Mouse (Mus musculus): ENCODE data around the gene Gls. TPM values are rescaled to one million over a fixed set of nuclear protein-coding genes. Genes with fewer than 3 reads are reported as not detected.

Gls gene
- total RNA-seq (2022), result 10 to 100 TPM; 72.7 to 88.6 (median 81.2) TPM

DNA sequence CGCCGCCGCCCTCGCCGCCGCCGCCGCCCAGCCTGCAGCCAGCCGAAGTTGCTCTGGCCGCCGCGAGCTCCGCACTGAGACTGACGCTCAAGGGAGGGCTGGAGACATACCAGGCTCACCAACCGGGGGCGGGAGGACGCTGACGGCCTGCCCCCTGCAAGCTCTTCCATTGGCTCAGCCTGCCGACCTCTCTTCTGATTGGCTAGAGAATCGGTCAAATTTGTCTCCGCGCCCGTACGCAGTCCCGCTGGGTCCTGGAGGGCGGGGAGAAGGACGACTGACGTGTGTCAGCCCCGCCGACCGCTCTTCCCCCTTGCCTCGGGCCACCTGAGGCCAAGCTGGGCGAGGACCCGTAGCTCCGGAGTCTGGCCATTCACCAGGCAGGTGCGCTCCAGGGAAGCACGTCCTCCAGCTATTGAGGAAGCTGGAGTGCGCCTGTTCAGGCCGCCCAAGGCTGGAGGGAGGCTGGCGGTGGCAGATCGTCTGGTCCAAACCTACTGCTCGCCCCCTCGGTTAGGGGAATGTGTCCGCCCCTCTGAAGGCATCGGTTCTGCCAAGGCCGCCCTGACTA, at the start of gene Gls:
Gene Gls, minus strand, starts transcription at position 90 of the 571 bp plus-strand sequence.
- peak; percentile 94 to 96 for DNase-seq (ENCODE audit: low spot score in 2 of 2)

GRCm38 (mm10) chr1:52279831-52280595, 47.0 kb upstream of the Gls start:
- DNase-seq (ENCODE audit: low spot score in 2 of 2), result no peak

GRCm38 (mm10) chr1:52279331-52279730, 46.3 kb upstream of the Gls start:
- DNase-seq (ENCODE audit: low spot score in 2 of 2), result no peak

DNA sequence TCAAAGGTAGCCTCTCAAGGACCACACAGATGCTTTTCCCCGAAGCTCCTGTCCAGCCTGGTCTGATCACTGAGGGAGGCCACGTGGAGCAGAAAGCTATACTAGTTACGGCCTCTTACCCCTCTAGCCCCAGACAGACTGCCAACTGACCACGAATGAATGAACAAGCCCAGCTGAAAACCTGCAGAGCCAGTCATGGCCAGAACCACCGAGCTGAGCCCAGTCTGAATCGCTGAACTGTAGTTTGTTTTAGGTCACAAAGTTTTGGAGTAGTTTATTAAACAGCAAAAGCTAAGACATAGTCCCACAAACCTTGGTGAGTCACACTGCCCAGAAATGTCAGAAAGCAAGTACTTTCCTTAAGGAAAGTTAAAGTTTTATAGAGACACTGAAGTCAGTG, 45.0 kb upstream of the Gls start:
- DNase-seq (ENCODE audit: low spot score in 2 of 2), result no peak

- no peak for DNase-seq (ENCODE audit: low spot score in 2 of 2)
Observed at GRCm38 (mm10) chr1:52274210-52274609, 41.2 kb upstream of the Gls start.

- DNase-seq (ENCODE audit: low spot score in 2 of 2), result no peak
Observed at GRCm38 (mm10) chr1:52272018-52272678, 39.1 kb upstream of the Gls start.

DNA sequence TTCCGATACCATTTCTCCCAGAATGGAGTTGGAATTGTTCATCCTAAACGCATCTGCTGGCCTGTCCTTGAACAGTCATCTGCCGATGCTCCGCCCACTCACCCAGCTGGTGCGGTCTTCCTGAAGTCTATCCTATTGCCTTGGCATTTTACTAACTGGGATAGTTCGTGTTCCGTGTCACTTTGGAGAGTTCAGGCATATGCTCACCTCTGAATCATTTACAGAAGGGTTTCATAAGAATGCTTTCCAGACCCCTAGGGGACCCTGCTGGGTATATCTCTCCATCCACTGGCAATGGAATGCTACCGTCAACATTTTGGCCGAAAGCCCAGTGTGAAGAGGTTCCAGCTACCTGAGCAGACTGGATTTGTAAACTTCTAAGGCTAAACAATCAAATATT, 37.3 kb upstream of the Gls start:
- DNase-seq (ENCODE audit: low spot score in 2 of 2), result no peak

- DNase-seq (ENCODE audit: low spot score in 2 of 2), result no peak
Observed at GRCm38 (mm10) chr1:52269596-52269995, 36.6 kb upstream of the Gls start.

DNA sequence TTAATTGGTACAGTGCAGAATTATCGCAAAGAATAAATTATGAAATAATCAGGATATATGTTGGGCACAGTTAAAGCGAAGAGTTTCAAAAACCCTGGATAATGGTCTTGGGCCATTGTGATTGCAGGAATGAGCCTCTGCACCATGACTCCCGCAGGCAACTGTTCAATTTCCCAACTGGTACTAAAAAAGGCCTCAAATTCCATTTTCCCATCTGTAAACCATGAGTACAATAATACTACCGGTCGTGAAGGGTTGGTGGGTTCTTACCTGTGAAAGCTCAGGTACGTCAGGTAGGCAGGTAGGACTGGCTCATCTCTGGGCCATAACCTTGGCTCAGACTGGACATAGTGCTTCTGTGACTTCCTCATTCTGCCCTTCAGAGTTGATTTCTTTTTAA, 35.0 kb upstream of the Gls start:
- DNase-seq (ENCODE audit: low spot score in 2 of 2), result no peak

DNA sequence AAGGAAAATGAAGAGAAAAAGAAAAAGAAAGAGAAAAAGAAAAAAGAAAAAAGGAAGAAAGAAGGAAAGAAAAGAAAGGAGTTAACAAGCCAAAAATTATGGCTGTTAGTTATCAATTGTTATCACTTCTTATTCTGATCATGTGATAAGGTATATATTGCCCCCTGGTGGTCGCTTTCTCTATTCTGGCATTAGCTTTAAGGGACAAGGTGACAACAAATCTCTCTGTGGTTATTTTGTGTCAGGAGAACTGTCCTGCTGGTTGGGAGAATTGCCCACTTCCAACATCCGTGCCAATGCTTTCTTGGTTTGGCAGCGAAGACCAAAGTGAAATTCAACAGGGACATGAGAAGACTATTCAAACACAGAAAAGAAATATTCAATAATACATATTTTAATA, 34.6 kb upstream of the Gls start:
- DNase-seq (ENCODE audit: low spot score in 2 of 2), result peak; percentile 31 to 50

- no peak for DNase-seq (ENCODE audit: low spot score in 2 of 2)
Observed at GRCm38 (mm10) chr1:52265886-52266516, 33.0 kb upstream of the Gls start.

DNA sequence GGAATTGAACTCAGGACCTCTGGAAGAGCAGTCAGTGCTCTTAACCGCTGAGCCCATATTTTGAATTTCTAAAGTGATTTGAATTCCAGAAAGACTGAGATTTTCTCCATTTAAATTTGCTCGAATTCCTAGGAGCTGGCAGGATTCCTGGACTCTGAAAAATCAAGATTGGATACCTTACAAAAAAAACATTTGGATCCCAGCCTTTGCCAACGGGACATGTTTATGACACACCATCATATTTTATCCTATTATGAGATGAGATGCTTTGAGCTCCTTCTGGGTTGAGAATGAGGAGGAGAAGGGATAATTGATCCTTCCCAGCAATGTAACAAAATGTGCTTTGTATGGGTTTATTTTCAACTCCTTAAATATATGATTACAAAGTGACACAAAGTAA, 31.3 kb upstream of the Gls start:
- no peak for DNase-seq (ENCODE audit: low spot score in 2 of 2)

DNA sequence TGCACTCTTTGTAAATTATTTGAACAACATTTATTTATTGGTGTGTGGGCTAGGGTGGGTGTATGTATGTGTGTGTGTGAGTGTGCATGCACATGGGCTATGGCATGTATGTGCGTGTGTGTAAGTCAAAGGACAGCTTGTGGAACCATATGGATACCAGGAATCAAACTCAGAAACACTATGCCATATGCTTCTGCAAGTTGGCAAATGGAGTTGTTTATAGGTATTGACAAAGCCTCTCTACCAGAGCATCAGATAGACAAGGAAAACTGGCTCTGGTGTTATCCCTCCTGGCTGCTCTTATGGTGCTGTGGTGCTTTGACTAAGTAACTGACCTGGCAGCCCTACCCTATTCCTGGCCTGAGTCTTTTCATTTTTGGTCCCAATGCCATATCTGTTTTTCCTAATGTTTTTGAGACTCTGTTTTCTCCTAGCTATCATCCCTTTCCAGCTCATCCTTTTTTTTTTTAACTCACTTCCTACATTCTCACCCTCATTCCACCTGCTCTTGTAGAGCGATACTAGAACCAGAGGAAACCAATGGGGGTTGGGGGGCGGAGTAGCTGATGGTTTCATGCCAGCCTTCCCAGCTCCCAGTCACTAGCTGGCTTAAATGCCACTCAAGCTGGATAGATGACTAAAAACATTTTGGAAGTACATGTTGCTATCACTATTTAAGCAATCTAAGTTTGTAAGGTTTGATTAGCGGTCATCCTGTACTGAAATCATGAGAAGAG, 27.5 kb upstream of the Gls start:
- no peak for DNase-seq (ENCODE audit: low spot score in 2 of 2)

- DNase-seq (ENCODE audit: low spot score in 2 of 2), result no peak
Observed at GRCm38 (mm10) chr1:52258006-52258749, 25.1 kb upstream of the Gls start.

DNA sequence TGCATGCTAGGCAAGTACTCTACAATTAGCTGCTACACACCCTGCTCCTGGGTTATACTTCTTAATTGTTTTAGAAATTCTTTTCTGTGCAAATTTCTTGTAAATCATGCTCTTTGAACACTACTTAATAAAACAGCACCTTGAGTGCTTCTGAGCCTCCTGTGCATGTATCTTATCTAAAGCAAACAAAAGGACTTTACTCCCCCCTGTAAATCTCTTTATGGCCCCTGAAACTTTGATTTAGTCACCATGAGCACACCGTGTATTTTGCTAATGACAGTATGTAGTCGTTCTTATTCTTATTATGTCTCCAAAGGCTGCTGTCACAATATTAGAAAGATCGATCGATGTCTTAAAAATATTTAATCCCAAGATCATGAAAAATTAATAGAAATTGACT, 23.9 kb upstream of the Gls start:
- DNase-seq (ENCODE audit: low spot score in 2 of 2), result no peak

- DNase-seq (ENCODE audit: low spot score in 2 of 2), result no peak
Observed at GRCm38 (mm10) chr1:52256194-52256593, 23.2 kb upstream of the Gls start.

- no peak for DNase-seq (ENCODE audit: low spot score in 2 of 2)
Observed at GRCm38 (mm10) chr1:52254411-52254810, 21.4 kb upstream of the Gls start.

DNA sequence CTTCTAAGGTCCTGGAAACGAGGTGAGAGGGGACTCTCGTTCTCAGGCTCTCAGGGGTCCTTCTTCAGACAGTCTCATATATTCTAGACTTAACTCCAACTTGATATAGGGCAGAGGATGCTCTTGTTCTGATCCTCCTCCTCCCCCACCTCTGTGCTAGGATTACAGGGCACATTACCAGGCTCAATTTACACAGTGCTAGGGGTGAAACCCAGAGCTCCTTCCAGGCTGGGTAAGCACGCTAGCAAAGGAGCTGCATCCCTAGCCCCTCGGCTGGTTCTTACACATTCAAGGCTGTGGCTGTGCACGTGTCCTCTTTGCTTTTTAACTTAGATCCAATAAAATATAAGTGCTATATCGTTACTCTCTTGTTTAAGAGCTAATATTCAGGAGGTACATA, 20.4 kb upstream of the Gls start:
- DNase-seq (ENCODE audit: low spot score in 2 of 2), result no peak

- no peak for DNase-seq (ENCODE audit: low spot score in 2 of 2)
Observed at GRCm38 (mm10) chr1:52252447-52252846, 19.4 kb upstream of the Gls start.

GRCm38 (mm10) chr1:52251038-52251735, 18.2 kb upstream of the Gls start:
- no peak for DNase-seq (ENCODE audit: low spot score in 2 of 2)

Measured in gastrocnemius, adult 8-10 months (tissue).